Mouse (Mus musculus) urinary bladder, postnatal 10 days (tissue): Measurements from ENCODE around the gene Oxct2a.
"Not testable (repeated sequence)": the region's sequence is repeated elsewhere in the genome, so short reads cannot be mapped to it uniquely, and the experiment has no call there.

Experiments used
- DNase-seq: peaks from one replicate; pipeline ENCODE4 v3.0.0; 2022; ENCODE audit warnings: low spot score

Oxct2a gene

GRCm38 (mm10) chr4:123323534-123323933 lies at the start of gene Oxct2a:
Gene Oxct2a (minus strand): TSS chr4:123323634.
- no peak for DNase-seq

- DNase-seq, result no peak
These were observed 40.1 kb upstream of the Oxct2a start for GRCm38 (mm10) chr4:123363555-123363954.

DNA sequence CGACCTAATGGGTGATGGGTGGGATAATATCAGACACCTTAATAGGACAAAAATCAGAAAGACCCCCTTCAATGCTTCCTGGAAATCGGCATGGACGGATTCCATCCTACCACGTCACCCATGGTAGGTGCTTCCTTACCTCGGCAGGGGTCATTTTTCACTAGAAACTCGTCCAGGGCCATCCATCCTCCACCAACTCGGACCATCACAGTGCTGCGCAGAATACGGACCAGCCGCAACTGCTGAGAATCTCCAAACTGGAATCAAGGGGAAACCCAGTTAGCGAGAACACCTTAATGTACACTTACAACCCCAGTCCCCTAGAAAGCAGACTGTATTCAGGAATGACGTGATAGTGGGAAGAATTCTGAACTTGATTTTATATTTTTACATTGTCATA lies 37.3 kb upstream of the Oxct2a start:
- no peak for DNase-seq

- no peak for DNase-seq
These were observed 35.2 kb upstream of the Oxct2a start for GRCm38 (mm10) chr4:123358613-123359012.

DNA sequence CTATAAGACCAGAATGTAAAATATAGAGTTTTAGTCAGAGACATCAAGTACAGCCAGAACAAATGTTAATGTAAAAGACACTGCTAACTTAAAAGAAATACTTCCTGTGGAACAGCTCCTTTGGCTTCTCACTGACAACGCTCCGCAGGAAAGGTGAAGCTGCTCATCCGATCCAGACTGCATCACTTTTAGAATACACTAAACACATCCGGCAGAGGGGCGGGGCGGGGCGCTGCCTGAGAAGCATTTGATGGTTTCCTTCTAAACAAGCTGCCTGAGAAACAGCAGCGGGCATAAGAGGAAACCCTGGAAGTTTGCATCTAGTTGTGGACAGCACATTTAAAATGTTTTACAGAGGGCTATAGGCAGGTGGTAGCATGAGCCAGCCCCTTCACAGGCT lies 32.5 kb upstream of the Oxct2a start:
- DNase-seq, result no peak

GRCm38 (mm10) chr4:123353271-123353877 lies 29.9 kb upstream of the Oxct2a start:
- DNase-seq, result no peak

DNA sequence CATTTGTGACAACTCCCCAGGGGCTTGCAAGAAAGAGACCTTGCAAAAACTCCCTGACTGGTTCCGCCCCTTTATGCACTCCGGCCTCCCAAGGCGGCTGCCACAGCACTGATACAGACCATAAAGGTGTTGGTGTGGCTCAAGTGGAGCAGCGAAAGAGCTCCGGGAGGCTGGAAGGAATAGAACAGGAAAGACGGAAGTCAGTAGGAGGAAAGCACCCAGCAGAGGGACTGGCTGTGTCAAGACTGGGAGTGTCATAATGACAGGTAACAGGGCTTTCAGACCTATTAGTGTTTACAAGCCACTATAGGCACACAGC lies 20.0 kb upstream of the Oxct2a start:
- no peak for DNase-seq

DNA sequence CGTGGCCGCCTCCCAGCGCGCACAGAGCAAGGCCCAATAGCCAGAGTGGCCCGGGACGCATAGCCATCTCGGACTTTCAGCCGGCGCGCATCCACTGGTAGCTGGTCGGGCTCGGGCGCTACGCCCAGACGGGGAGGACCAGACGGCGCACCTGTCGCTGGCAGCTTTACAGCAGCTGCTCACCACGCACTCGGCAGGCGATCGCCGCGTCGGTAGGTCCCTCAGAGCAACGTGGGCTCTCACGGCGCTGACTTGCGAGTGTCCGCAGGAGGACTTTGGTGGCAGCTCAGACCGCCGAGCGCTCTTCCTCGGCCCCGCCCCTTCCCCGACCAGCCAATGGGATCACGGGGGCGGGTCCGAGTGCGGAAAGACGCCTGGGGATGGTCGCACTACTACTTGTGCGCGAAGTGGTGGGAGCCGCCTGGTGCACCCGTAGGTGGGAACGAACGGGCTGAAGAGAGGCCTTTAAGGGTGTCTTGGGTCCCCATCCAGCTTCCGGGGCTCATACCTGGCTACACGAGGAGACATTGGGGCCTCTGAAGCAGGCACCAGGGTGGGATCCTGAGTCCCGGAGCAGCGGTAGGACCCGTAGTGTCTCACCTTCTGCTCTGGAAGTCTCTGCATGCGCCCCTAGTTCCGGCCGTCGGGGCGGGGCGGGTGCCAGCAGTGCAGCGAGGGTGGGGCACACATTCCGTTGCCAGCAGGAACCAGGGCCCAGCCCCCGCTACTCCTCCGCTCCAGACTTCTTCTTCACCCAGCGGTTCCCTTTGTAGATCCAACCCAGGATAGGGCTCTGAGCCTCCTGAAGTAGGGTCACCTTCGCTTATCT lies 19.4 kb upstream of the Oxct2a start, which contains the start of gene Bmp8a:
Bmp8a (minus strand) TSS at position 611 of the 829 bp plus-strand sequence.
- no peak for DNase-seq

DNA sequence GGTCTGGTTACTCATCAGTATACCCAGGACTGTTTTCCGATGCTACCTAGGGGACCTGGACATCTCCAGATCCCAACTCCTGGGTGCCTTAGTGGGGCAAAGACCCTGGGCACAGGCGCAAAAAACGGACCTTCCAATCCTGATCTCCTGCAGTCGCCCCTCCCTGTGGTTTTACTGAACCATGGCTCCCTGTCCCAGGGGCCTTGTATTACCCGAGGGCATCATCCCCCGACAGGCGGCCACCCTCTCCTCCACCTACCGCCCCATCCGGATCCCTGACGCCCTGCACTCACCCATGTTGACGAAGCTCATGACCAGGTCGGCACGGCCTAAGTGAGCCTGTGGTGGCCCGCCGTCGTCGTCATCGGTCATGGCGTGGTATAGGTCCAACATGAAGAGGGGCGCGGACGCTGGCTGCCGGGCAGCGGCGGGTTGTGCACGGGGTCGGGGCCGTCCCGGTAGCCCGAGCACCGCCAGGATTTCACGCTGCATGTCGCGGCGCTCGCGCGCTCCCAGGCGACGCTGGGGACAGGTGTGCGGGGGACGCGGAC lies 18.7 kb upstream of the Oxct2a start:
- no peak for DNase-seq

- no peak for DNase-seq
These were observed 16.8 kb upstream of the Oxct2a start for GRCm38 (mm10) chr4:123340232-123340631.

DNA sequence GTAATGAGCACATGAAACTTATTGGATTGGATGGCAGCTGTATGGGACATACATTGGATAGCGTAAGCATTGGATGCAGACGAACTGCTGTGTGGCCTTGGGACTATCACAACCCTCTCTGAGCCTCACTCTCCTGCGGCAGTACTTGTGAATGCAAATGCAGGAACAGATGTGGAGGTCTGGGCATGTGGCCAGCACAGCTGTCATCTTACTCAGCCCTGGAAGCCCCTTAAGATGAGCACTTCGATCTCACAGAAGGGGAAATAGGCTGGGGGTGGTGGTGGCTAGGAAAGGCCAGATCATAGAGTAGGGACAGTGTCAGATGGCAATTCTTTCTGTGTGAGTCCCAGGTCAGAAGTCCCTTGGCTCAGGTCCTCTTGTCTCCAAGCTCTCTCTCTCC lies 14.3 kb upstream of the Oxct2a start:
- DNase-seq, result no peak

- DNase-seq, result no peak
These were observed 12.6 kb upstream of the Oxct2a start for GRCm38 (mm10) chr4:123335796-123336585.

DNA sequence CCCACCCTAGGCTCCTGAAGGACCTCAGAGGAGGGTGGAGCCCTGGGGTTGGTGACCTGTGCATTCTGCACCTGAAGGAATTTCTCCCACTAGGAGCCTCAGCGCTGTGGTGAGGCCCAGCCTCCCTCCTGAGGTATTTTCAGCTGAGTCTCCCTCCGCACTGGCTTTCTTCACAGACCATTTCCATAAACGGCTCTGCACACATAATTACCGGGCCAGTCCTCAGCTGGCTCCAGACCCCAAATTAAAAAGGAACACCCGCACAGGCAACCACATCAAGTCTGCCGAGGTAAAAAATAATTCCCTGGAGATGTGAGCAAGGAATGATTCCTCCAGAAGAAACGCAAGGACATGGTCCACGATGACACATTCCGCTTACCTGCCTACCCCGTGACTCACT lies 11.8 kb upstream of the Oxct2a start:
- DNase-seq, result not testable (repeated sequence)

DNA sequence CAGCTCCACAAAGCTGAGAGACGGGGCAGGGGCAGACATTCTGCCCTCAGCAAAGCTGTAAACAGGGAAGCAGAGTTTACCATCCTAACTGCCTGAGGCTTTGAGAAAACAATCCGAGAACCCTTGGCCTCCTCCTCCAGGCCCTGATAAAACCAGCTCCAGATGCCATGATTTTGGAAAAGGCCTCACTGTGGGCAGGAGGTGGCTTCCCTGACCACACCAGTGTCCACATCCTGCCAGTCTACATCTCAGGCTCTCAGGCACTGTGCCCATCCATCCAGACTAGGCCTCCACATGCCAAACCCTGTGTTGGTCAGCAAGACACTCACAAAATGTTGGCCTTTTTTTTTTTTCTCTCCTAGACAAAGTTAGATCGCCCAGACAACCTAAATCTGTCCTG lies 10.7 kb upstream of the Oxct2a start:
- no peak for DNase-seq

DNA sequence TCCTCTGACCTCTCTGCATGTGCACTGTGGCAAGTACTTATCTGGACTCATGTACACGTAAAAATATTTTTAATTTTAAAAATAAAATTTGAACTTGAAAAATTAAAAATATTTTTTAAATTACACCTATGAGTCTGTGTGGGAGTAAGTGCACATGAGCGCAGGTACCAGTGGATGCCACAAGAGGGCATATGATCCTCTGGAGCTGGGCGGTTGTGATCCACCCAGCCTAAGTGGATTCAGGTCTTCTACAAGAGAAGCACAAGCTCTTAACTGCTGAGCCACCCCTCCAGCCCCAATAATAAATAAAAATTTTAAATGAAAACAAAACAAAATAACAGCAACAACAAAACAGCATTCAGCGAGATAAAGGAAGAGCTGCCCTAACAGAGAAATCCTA lies 9.7 kb upstream of the Oxct2a start:
- no peak for DNase-seq

- DNase-seq, result not testable (repeated sequence)
These were observed 8.5 kb upstream of the Oxct2a start for GRCm38 (mm10) chr4:123331961-123332360.

DNA sequence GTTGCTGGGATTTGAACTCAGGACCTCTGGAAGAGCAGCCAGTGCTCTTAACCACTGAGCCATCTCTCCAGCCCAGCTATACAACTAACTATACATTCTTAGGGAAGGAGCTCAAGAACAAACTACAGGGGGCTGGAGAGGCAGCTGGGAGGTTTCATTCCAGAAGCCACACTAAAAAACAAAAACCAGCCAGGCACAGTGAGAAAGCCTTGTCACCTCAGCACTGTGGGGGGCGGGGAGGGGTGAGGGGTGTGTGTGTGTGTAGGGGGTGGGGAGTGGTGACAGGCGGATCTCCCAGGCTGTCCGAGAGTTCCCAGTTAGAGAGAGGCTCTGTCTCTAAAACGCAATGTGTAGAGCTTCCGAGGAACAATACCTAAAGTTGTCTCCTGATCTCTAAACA lies 7.9 kb upstream of the Oxct2a start:
- no peak for DNase-seq

DNA sequence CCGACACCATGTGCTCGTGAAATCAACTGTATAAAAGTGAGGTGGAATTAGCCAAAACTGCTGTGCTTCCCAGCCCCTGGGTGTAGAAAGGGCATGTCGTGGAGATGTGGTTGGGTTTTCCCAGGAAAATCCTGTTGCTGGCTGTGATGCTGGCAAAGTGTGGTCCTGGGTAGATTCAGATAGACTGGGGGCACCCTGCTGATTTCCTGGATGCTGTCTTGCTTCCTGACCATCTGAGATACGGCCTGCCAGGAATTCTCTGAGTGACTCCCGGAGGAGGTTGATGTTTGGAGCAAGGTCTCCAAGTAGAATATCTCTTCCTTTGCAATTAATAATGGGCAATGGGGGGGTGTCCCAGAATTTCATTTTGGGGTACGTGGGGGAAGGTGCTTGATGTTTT lies 5.5 kb upstream of the Oxct2a start:
- no peak for DNase-seq

DNA sequence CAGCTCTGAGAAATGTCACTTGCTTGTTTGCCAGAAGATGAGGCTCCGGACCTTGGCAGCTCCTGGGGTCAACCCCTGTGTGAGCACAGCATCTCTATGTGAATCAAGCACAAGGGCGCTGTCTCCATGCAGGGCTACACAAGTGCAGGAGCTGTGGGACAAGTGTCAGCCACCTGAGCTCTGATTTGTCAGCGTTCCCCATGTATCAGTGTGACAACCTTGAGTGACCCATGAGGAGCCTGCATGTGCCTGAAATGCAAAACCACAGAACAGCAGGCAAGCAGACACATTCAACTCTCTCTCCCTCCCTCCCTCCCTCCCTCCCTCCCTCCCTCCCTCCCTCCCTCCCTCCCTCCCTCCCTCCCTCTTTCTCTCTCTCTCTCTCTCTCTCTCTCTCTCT lies 4.2 kb upstream of the Oxct2a start:
- DNase-seq, result no peak

GRCm38 (mm10) chr4:123326087-123326486 lies 2.7 kb upstream of the Oxct2a start:
- DNase-seq, result no peak

DNA sequence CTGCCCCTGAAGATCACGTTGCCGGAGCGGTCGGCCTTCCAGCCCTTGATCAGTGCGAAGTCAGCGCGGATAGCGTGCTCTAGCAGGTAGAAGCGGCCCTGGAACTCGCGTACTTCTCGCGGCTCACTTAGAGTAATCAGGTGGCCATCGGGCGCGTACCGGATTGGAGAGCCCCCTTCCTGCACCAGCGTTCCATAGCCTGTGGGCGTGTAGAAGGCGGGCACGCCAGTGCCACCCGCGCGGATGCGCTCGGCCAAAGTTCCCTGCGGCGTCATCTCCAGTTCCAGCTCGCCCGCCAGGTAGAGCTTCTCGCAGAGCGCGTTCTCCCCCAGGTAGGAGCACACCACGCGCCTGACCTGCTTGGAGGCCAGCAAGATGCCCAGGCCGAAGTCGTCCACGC lies 524 bp downstream of the Oxct2a start:
- not testable (repeated sequence) for DNase-seq

DNA sequence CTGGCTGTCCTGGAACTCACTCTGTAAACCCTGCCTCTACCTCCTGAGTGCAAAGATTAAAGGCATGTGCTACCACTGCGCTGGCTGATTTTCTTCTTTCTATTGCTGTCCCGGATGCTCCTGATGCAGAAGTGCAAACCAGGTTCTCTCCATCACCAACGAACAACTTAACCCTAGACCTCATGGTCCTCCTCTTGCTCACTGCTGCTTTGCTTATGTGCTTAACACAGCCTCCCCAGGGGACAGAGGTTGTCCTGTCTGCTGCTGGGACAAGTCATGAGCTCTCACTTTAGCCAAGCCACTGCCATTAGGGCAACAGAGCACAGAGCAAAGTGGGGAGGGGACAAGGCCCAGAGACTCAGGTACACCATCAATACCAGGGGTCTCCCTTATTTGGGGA lies 8.9 kb downstream of the Oxct2a start:
- DNase-seq, result no peak

GRCm38 (mm10) chr4:123313010-123313409 lies 10.4 kb downstream of the Oxct2a start:
- DNase-seq, result no peak
